In the genomic region with DNA sequence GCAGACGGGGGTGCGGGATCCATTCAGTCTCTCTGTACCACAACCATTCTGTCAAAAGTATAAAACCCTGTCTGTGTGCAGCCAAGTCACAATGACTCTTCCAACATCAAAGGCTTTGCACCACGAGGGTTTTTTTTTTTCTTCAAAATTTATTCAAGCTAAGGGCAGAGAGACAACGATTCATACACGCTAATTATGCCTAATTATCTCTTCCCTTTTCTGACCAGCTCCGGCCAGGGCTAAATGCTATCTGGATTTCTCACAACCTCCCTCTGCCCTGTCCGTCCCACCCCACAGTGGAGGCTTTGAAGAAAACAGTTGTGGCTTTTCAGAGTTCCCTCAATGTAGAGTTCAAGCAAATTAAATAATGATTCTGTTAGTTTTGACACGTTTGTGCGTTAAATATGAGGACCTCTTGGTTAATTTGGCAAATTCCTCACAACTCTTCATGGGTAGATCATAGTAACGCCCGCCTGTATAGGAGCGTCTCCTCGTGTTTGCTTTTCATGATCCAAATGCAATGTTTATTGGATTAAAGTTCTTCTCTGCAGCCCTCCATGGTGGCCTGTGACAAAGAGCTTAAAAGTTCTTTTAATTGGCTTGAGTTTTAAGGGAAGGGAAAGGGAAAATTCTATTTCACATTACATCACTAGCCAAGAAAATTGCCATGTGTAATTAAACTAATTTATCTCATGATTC, we compare ENCODE assay signal across 18 mouse cellular contexts.
DNase-seq lines count a peak whose midpoint lies in the region; ATAC-seq and TF ChIP-seq lines count a peak whose summit lies in the region.
"Had no signal": no experiment of that assay in that cellular context is flagged by ENCODE, and none has a peak within 500 bp of the region (broad histone marks: within the 10 kb centered on the region; RNA-seq: fewer than 3 reads in every experiment).

No protein-coding gene starts in this region.

- H3K9me3 ChIP-seq in kidney, postnatal 0 days (replicated peaks; ENCODE audit: low read length) = no peaks in the 10 kb centered on the region
- H3K9me3 ChIP-seq in forebrain, postnatal 0 days (ENCODE audit: low read length) = no peaks in the 10 kb centered on the region
- H3K9me3 ChIP-seq: heart, embryonic 15.5 days; limb, embryonic 13.5 days; liver, embryonic 13.5 days; lung, embryonic 15.5 days had no signal

- H3K36me3 ChIP-seq in kidney, postnatal 0 days (ENCODE audit: insufficient read depth, low read length) = no peaks in the 10 kb centered on the region
- no peaks in the 10 kb centered on the region for H3K36me3 ChIP-seq in forebrain, postnatal 0 days (ENCODE audit: insufficient read depth)
- H3K36me3 ChIP-seq: heart, embryonic 15.5 days; limb, embryonic 13.5 days; liver, embryonic 13.5 days; lung, embryonic 15.5 days had no signal

- no peak overlapping the region for H3K4me2 ChIP-seq in kidney, postnatal 0 days (ENCODE audit: low read length)
- no peak overlapping the region for H3K4me2 ChIP-seq in forebrain, postnatal 0 days (ENCODE audit: low read depth)
- H3K4me2 ChIP-seq: heart, embryonic 15.5 days; limb, embryonic 13.5 days; liver, embryonic 13.5 days; lung, embryonic 15.5 days had no signal

- H3K27me3 ChIP-seq in kidney, postnatal 0 days (ENCODE audit: insufficient read depth, low read length) = no peaks in the 10 kb centered on the region
- no peaks in the 10 kb centered on the region for H3K27me3 ChIP-seq in forebrain, postnatal 0 days (ENCODE audit: insufficient read depth, low read length)
- H3K27me3 ChIP-seq: heart, embryonic 15.5 days; limb, embryonic 13.5 days; liver, embryonic 13.5 days; lung, embryonic 15.5 days had no signal

- no peak overlapping the region for H3K4me3 ChIP-seq in kidney, postnatal 0 days (replicated peaks; ENCODE audit: low read depth, low read length)
- H3K4me3 ChIP-seq in forebrain, postnatal 0 days (ENCODE audit: low read depth, low read length) = no peak overlapping the region
- H3K4me3 ChIP-seq: heart, embryonic 15.5 days; limb, embryonic 13.5 days; liver, embryonic 13.5 days; lung, embryonic 15.5 days had no signal

- no peak overlapping the region for H3K9ac ChIP-seq in kidney, postnatal 0 days (ENCODE audit: low read depth, low read length)
- H3K9ac ChIP-seq in forebrain, postnatal 0 days = no peak overlapping the region
- H3K9ac ChIP-seq: heart, embryonic 15.5 days; limb, embryonic 13.5 days; liver, embryonic 13.5 days; lung, embryonic 15.5 days had no signal

- peak; percentile 34 for DNase-seq in kidney, postnatal 0 days (ENCODE audit: low spot score)
- DNase-seq in kidney, adult 9 months = no peak
- DNase-seq in right cerebral cortex, postnatal 10 days (ENCODE audit: low spot score in 2 of 2) = peak; percentile 40 to 47
- DNase-seq in right cerebral cortex, adult 2 months (ENCODE audit: low spot score in 2 of 2) = no peak
- peak; percentile 11 for DNase-seq in forebrain, postnatal 0 days
- DNase-seq in adrenal gland, adult 2 months = no peak
- DNase-seq in gastrocnemius, postnatal 36 days = no peak
- DNase-seq: cerebellum, adult 9-11 months; heart, adult 18-20 months; kidney, postnatal 36 days; liver, embryonic 13.5 days; thymus, postnatal 25 days had no signal

- intact Hi-C loops in gastrocnemius, postnatal 36 days (cut with DNase I) = no loop called here

- TF ChIP-seq CTCF in kidney, postnatal 0 days (IDR thresholded peaks at IDR 0.05; ENCODE audit: low read depth) = no peak
- no peak for TF ChIP-seq CTCF in forebrain, postnatal 0 days (IDR thresholded peaks at IDR 0.05; ENCODE audit: low read depth)

- no peak overlapping the region for H3K27ac ChIP-seq in kidney, postnatal 0 days
- H3K27ac ChIP-seq in forebrain, postnatal 0 days (ENCODE audit: low read depth, low read length) = no peak overlapping the region
- H3K27ac ChIP-seq: heart, embryonic 15.5 days; hindbrain, postnatal 0 days; limb, embryonic 13.5 days; liver, embryonic 13.5 days; lung, embryonic 15.5 days; macrophage had no signal

- 73% methylated on average over 13 of the region's 13 CpGs for WGBS in kidney, postnatal 0 days
- 16% methylated on average over 13 of the region's 13 CpGs for WGBS in forebrain, postnatal 0 days

- H3K4me1 ChIP-seq in kidney, postnatal 0 days (replicated peaks; ENCODE audit: insufficient read depth, low read length) = no peaks in the 10 kb centered on the region
- H3K4me1 ChIP-seq in forebrain, postnatal 0 days (ENCODE audit: insufficient read depth) = no peaks in the 10 kb centered on the region
- H3K4me1 ChIP-seq: heart, embryonic 15.5 days; limb, embryonic 13.5 days; liver, embryonic 13.5 days; lung, embryonic 15.5 days had no signal

- ATAC-seq in kidney, postnatal 0 days (replicated peaks; ENCODE audit: low FRiP score, low read depth) = no peak
- ATAC-seq in forebrain, postnatal 0 days = peak; percentile 27; the same call in 1 of the 2 replicates
- ATAC-seq: hindbrain, postnatal 0 days; intestine, postnatal 0 days had no signal

Comparison
In these comparisons a context has a peak if more than half of its experiments do, and no peak if none do; other contexts are left out.
1. DNase-seq: peak in kidney, postnatal 0 days (single experiment), right cerebral cortex, postnatal 10 days (2 of 2) and forebrain, postnatal 0 days (single experiment); none in kidney, adult 9 months (single experiment), right cerebral cortex, adult 2 months (0 of 2), adrenal gland, adult 2 months (single experiment) and gastrocnemius, postnatal 36 days (0 of 2).